Mouse (Mus musculus) thymus, adult 2 months (tissue): ENCODE data around the gene Tpr. TPM values are rescaled to one million over a fixed set of nuclear protein-coding genes. Genes with fewer than 3 reads are reported as not detected.

Source experiments
- DNase-seq: peaks from one replicate; pipeline ENCODE4 v3.0.0; 2021
- H3K27ac ChIP-seq: fragments of 200-500 bp; 2 replicates; pipeline ENCODE4 v1.5.1; 2012; ENCODE audit warnings: low read length, control low read depth; ENCODE audit not compliant: control insufficient read depth, insufficient read depth
- H3K27me3 ChIP-seq: fragments of 200-500 bp; 2 replicates; pipeline ENCODE4 v1.6.1; 2012; ENCODE audit warnings: mild to moderate bottlenecking, low read length, moderate library complexity, mixed read lengths; ENCODE audit not compliant: control insufficient read depth, insufficient read depth
- H3K36me3 ChIP-seq: fragments of 200-500 bp; 2 replicates; pipeline ENCODE4 v1.6.1; 2012; ENCODE audit warnings: mild to moderate bottlenecking, low read length, moderate library complexity; ENCODE audit not compliant: control insufficient read depth, insufficient read depth
- H3K4me1 ChIP-seq: fragments of 200-500 bp; replicated peaks from 2 replicates; pipeline ENCODE4 v1.6.1; 2012; ENCODE audit warnings: low read length; ENCODE audit not compliant: control insufficient read depth, insufficient read depth
- H3K4me3 ChIP-seq: fragments of 200-500 bp; 2 replicates; pipeline ENCODE4 v1.5.1; 2012; ENCODE audit warnings: mild to moderate bottlenecking, low read length, control low read depth, moderate library complexity; ENCODE audit not compliant: control insufficient read depth, insufficient read depth
- CTCF ChIP-seq: fragments of 200-500 bp; IDR thresholded peaks from 2 replicates; pipeline ENCODE4 v1.5.1; 2012; ENCODE audit warnings: mild to moderate bottlenecking, control low read depth, low read length, moderate library complexity, borderline replicate concordance; ENCODE audit not compliant: control insufficient read depth, poor library complexity, insufficient read depth; ENCODE audit errors: extremely low read depth
- POLR2A ChIP-seq: fragments of 200-500 bp; IDR thresholded peaks from 2 replicates; pipeline ENCODE4 v1.6.1; 2012; ENCODE audit warnings: mild to moderate bottlenecking, low read length, control low read depth, moderate library complexity; ENCODE audit not compliant: control insufficient read depth, poor library complexity, insufficient read depth; ENCODE audit errors: extremely low read depth
- WGBS: fragments of 180-500 bp; shearing (Covaris S2); methylation state at CpG from one replicate; pipeline ENCODE4 v1.1.7; 2018; 5-methylcytosine and 5-hydroxymethylcytosine counted together
- polyA plus RNA-seq: library from polyadenylated mRNA; depleted of rRNA; stranded (reverse); fragments of >200 nt; gene quantifications from 2 replicates; pipeline ENCODE4 v1.2.3, GENCODE M21; 2012

The Tpr gene
- polyA plus RNA-seq, 1 experiment, result 101 TPM

- 89% methylated on average over 5 of the region's 5 CpGs for WGBS
- no peak for DNase-seq
- no peaks in the 10 kb centered on the region for H3K27me3 ChIP-seq
- H3K4me1 ChIP-seq, result no peaks in the 10 kb centered on the region
- TF ChIP-seq POLR2A, result no peak
- no peak for TF ChIP-seq CTCF
- H3K4me3 ChIP-seq, result no peak overlapping the region
- no peaks in the 10 kb centered on the region for H3K36me3 ChIP-seq
- no peak overlapping the region for H3K27ac ChIP-seq
These were observed 66.3 kb downstream of the Tpr start for GRCm38 (mm10) chr1:150458977-150459376.

- Histone ChIP-seq H3K27ac (no peak overlapping the region), H3K4me1 (no peaks in the 10 kb centered on the region), H3K4me3 (no peak overlapping the region), H3K27me3 (no peaks in the 10 kb centered on the region), H3K36me3 (no peaks in the 10 kb centered on the region)
- WGBS, result 48% methylated on average over 3 of the region's 3 CpGs
- TF ChIP-seq POLR2A (no peak), CTCF (no peak)
- DNase-seq, result no peak
These were observed 67.0 kb downstream of the Tpr start for GRCm38 (mm10) chr1:150459599-150459998.

GRCm38 (mm10) chr1:150460595-150460994 is 68.0 kb downstream of the Tpr start:
- Histone ChIP-seq H3K36me3 (no peaks in the 10 kb centered on the region), H3K4me3 (no peak overlapping the region), H3K27me3 (no peaks in the 10 kb centered on the region), H3K4me1 (no peaks in the 10 kb centered on the region), H3K27ac (no peak overlapping the region)
- no peak for TF ChIP-seq POLR2A
- no peak for TF ChIP-seq CTCF
- DNase-seq, result no peak
- WGBS, result 95% methylated on average over 7 of the region's 7 CpGs

- Histone ChIP-seq H3K4me1 (no peaks in the 10 kb centered on the region), H3K36me3 (no peaks in the 10 kb centered on the region), H3K4me3 (no peak overlapping the region), H3K27ac (no peak overlapping the region), H3K27me3 (no peaks in the 10 kb centered on the region)
- WGBS, result 95% methylated on average over 5 of the region's 5 CpGs
- DNase-seq, result no peak
- no peak for TF ChIP-seq CTCF
- no peak for TF ChIP-seq POLR2A
These were observed 70.4 kb downstream of the Tpr start for GRCm38 (mm10) chr1:150463068-150463467.

- no peak for TF ChIP-seq CTCF
- no peak for TF ChIP-seq POLR2A
- H3K27me3 ChIP-seq, result no peaks in the 10 kb centered on the region
- no peaks in the 10 kb centered on the region for H3K36me3 ChIP-seq
- H3K4me3 ChIP-seq, result no peak overlapping the region
- DNase-seq, result no peak
- WGBS, result 99% methylated on average over 4 of the region's 4 CpGs
- H3K4me1 ChIP-seq, result no peaks in the 10 kb centered on the region
- H3K27ac ChIP-seq, result no peak overlapping the region
These were observed 71.1 kb downstream of the Tpr start for GRCm38 (mm10) chr1:150463691-150464090.

GRCm38 (mm10) chr1:150465364-150465763 is 72.7 kb downstream of the Tpr start:
- no peak overlapping the region for H3K4me3 ChIP-seq
- no peaks in the 10 kb centered on the region for H3K4me1 ChIP-seq
- H3K36me3 ChIP-seq, result no peaks in the 10 kb centered on the region
- TF ChIP-seq CTCF, result no peak
- no peak for TF ChIP-seq POLR2A
- no peak for DNase-seq
- WGBS, result 90% methylated on average over 10 of the region's 10 CpGs
- H3K27ac ChIP-seq, result no peak overlapping the region
- H3K27me3 ChIP-seq, result no peaks in the 10 kb centered on the region

GRCm38 (mm10) chr1:150466132-150466531 is 73.5 kb downstream of the Tpr start, which contains the start of gene Prg4:
Prg4 (minus strand) TSS chr1:150466165.
- Histone ChIP-seq H3K36me3 (no peaks in the 10 kb centered on the region), H3K27me3 (no peaks in the 10 kb centered on the region), H3K4me1 (no peaks in the 10 kb centered on the region), H3K27ac (no peak within 1 kb of the TSS), H3K4me3 (no peak within 1 kb of the TSS)
- no peak for TF ChIP-seq POLR2A
- no peak for TF ChIP-seq CTCF
- WGBS, result 97% methylated on average over 3 of the region's 3 CpGs
- DNase-seq, result no peak
